Comparison of ENCODE assay signal across 25 mouse cellular contexts in the genomic region with DNA sequence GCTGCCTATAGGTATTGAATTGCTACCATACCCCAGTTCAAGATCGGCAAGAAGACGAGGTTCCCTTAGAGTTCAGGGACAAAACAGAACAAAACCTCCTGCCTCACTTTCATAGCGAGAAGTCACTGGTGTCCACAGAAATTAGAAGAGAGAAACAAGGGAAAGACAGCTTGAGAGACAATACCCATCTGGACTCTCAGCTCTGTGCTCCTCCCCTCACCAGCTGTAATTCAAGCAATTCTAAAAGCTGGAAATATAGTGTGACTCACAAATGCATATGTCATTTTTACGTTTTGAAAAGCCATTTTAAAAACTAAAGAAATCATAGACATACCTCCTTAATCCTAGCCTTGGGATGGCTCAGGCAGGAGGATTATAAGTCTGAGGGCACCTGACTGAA.
"Had no signal": no experiment of that assay in that cellular context is flagged by ENCODE, and none has a peak within 500 bp of the region (broad histone marks: within the 10 kb centered on the region; RNA-seq: fewer than 3 reads in every experiment).

No protein-coding gene starts in this region.

- H3K27ac ChIP-seq: gastrocnemius, adult 2 months; heart, embryonic 10.5 days; hindbrain, embryonic 10.5 days; hindbrain, embryonic 12.5 days; hindbrain, embryonic 14.5 days; intestine, embryonic 15.5 days; left cerebral cortex, adult 2 months; limb, embryonic 13.5 days; limb, embryonic 15.5 days; liver, embryonic 12.5 days; liver, embryonic 14.5 days had no signal

- H3K4me3 ChIP-seq: gastrocnemius, adult 2 months; heart, embryonic 10.5 days; heart, embryonic 12.5 days; hindbrain, embryonic 10.5 days; hindbrain, embryonic 12.5 days; intestine, embryonic 15.5 days; left cerebral cortex, adult 2 months; limb, embryonic 13.5 days; limb, embryonic 15.5 days; liver, embryonic 12.5 days had no signal

- DNase-seq: gastrocnemius, adult 2 months; gastrocnemius, postnatal 10 days; gastrocnemius, postnatal 25 days; heart, postnatal 10 days; heart, postnatal 4 days; kidney, adult 18-20 months; kidney, adult 8-10 months; kidney, postnatal 10 days; kidney, postnatal 25 days; kidney, postnatal 4 days; left cerebral cortex, postnatal 4 days had no signal

- ATAC-seq: hindbrain, embryonic 16.5 days; inflammation-experienced regulatory T-cells, adult 6 months; intestine, embryonic 15.5 days; intestine, postnatal 0 days; liver, embryonic 12.5 days had no signal
